Mouse (Mus musculus): ENCODE measurements around the gene Ahnak.

GRCm38 (mm10) chr19:9059391-9059790 is 70.3 kb downstream of the Ahnak start:
- TF ChIP-seq CTCF (IDR thresholded peaks at IDR 0.05; ENCODE audit: extremely low read depth, insufficient read depth, insufficient read length, insufficient replicate concordance), result no peak
- no peak for TF ChIP-seq POLR2A (IDR thresholded peaks at IDR 0.05; ENCODE audit: low read depth, low read length)
